Mouse (Mus musculus) ES-E14 (cell line): ENCODE measurements around the gene Mark1.

Experiments
- CHD2 ChIP-seq: IDR thresholded peaks from 2 replicates; pipeline ENCODE4 v1.6.1; 2014; ENCODE audit warnings: mild to moderate bottlenecking, low read depth, low read length, inconsistent platforms
- HCFC1 ChIP-seq: IDR thresholded peaks from 2 replicates; pipeline ENCODE4 v1.6.1; 2012; ENCODE audit warnings: low read length, inconsistent platforms, borderline replicate concordance; ENCODE audit not compliant: insufficient read depth
- MAFK ChIP-seq: IDR thresholded peaks from 2 replicates; pipeline ENCODE4 v1.6.1; 2014; ENCODE audit warnings: mild to moderate bottlenecking, low read depth, low read length, inconsistent platforms; ENCODE audit not compliant: insufficient read depth
- ZC3H11A ChIP-seq: IDR thresholded peaks from 2 replicates; pipeline ENCODE4 v1.6.1; 2012; ENCODE audit warnings: low read depth, mild to moderate bottlenecking, inconsistent platforms, low read length, borderline replicate concordance
- ZNF384 ChIP-seq: IDR thresholded peaks from 2 replicates; pipeline ENCODE4 v1.6.1; 2012; ENCODE audit warnings: low read depth, low read length, inconsistent platforms

DNA sequence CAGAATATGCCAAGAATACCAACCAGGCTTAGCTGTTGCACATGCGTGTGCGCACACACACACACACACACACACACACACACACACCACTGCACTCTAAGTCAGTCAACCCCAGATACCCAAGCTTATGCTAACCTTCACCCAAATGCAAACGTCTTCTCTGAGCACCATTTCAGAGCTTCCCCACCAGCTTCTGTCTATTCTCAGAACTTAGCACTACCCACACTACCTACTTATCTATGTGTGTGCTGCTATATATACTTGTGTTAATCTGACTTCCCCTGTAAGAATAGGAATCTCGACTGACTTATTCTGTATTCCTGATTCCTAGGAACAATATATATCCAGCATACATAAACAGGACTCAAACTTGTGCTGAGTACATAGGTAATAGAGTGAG, 30.0 kb downstream of the Mark1 start:
- TF ChIP-seq HCFC1 (no peak), ZC3H11A (no peak), MAFK (no peak), ZNF384 (no peak), CHD2 (no peak)
